In the genomic region with DNA sequence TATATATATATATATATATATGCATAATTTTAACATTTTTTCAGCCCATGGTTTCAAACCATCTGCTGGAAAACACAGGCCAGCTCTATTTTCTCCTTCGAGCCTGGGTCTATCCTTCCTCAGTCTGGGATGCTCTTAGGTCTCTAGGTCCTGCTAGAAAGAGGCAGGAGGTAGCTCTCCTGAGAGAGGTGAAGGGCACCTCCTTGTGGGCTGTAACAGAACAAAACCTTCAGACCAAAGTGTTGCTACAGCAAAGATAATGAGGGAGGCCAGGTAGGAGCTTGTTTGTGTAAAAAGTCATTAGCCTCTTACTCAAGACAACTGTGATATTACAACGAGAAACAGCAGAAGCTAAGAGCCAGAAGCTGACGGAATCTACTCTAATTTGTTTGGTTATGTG, we compare ENCODE assay signal across 27 mouse cellular contexts.
DNase-seq lines count a peak whose midpoint lies in the region; ATAC-seq and TF ChIP-seq lines count a peak whose summit lies in the region.
"Had no signal": no experiment of that assay in that cellular context is flagged by ENCODE, and none has a peak within 500 bp of the region (broad histone marks: within the 10 kb centered on the region; RNA-seq: fewer than 3 reads in every experiment).

No protein-coding gene starts in this region.

- no peaks in the 10 kb centered on the region for H3K4me1 ChIP-seq in kidney, adult 2 months (ENCODE audit: control insufficient read depth, insufficient read depth, low read length)
- H3K4me1 ChIP-seq: forebrain, embryonic 12.5 days; limb, embryonic 12.5 days; neural tube, embryonic 12.5 days had no signal

- H3K4me3 ChIP-seq in gastrocnemius, adult 2 months, result no peak overlapping the region
- H3K4me3 ChIP-seq in kidney, adult 2 months (ENCODE audit: insufficient read depth, low read depth, low read length), result no peak overlapping the region
- H3K4me3 ChIP-seq: embryonic facial prominence, embryonic 13.5 days; erythroblast, embryonic 14.5 days; forebrain, embryonic 12.5 days; heart, embryonic 15.5 days; limb, embryonic 12.5 days; megakaryocyte, embryonic 14.5 days; midbrain, embryonic 13.5 days; neural tube, embryonic 12.5 days had no signal

- no peak for TF ChIP-seq POLR2A in kidney, adult 2 months (IDR thresholded peaks at IDR 0.05; ENCODE audit: low read depth, low read length)

- peak; percentile 5; the same call in 1 of the 2 replicates for TF ChIP-seq CTCF in gastrocnemius, adult 2 months (IDR thresholded peaks at IDR 0.05)
- 0 out of 2 replicates have a peak, but pooled peaks have one; percentile 6 for TF ChIP-seq CTCF in kidney, adult 2 months (conservative IDR thresholded peaks at IDR 0.05; ENCODE audit: insufficient read depth, insufficient read length, low read depth, low read length)

- no peak overlapping the region for H3K27ac ChIP-seq in gastrocnemius, adult 2 months
- H3K27ac ChIP-seq in kidney, adult 2 months (ENCODE audit: insufficient read depth, low read depth, low read length), result no peak overlapping the region
- H3K27ac ChIP-seq: embryonic facial prominence, embryonic 13.5 days; forebrain, embryonic 12.5 days; heart, embryonic 15.5 days; limb, embryonic 12.5 days; midbrain, embryonic 13.5 days; neural tube, embryonic 12.5 days had no signal

- H3K27me3 ChIP-seq in kidney, adult 2 months (replicated peaks; ENCODE audit: control insufficient read depth, insufficient read depth, low read length), result no peaks in the 10 kb centered on the region
- H3K27me3 ChIP-seq: embryonic facial prominence, embryonic 13.5 days; forebrain, embryonic 12.5 days; heart, embryonic 15.5 days; limb, embryonic 12.5 days; midbrain, embryonic 13.5 days; neural tube, embryonic 12.5 days had no signal

- H3K36me3 ChIP-seq in kidney, adult 2 months (ENCODE audit: control insufficient read depth, insufficient read depth, low read length), result no peaks in the 10 kb centered on the region
- H3K36me3 ChIP-seq: embryonic facial prominence, embryonic 13.5 days; forebrain, embryonic 12.5 days; heart, embryonic 15.5 days; limb, embryonic 12.5 days; midbrain, embryonic 13.5 days; neural tube, embryonic 12.5 days had no signal

- intact Hi-C loops in gastrocnemius, adult 2 months (cut with DNase I), result no loop called here

- 69% methylated on average over 3 of the region's 3 CpGs for WGBS in kidney, adult 2 months

- peak; percentile 41 for ATAC-seq in inflammation-experienced regulatory T-cells, adult 6 months
- ATAC-seq: hindbrain, embryonic 16.5 days; midbrain, embryonic 13.5 days had no signal

- no peak for DNase-seq in gastrocnemius, adult 2 months
- no peak for DNase-seq in gastrocnemius, postnatal 4 days (ENCODE audit: low spot score in 2 of 2)
- DNase-seq in kidney, adult 2 months, result no peak
- no peak for DNase-seq in kidney, postnatal 10 days
- DNase-seq in CD4-positive, CD25-positive, alpha-beta regulatory T cell, adult 2 months (ENCODE audit: low read depth, low spot score), result peak; percentile 58
- no peak for DNase-seq in frontal cortex, postnatal 14 days (ENCODE audit: low spot score in 2 of 2)
- DNase-seq in retina, postnatal 1 day, result no peak
- DNase-seq: cerebellum, adult 18-20 months; cerebellum, postnatal 25 days; embryo, embryonic 11 days; gastrocnemius, postnatal 10 days; heart, adult 18-20 months; kidney, adult 8-10 months; layer of hippocampus, postnatal 36 days; lung, embryonic 14.5 days; lung, postnatal 36 days; thymus, postnatal 25 days had no signal
